Mouse (Mus musculus) layer of hippocampus, adult 11-12 months (tissue): Measurements from ENCODE around the gene Cidec.
A peak's percentile ranks its signal among the peaks of the same experiment; 100 is the strongest.

Experiments used
- DNase-seq: peaks from one replicate; pipeline ENCODE4 v3.0.0; 2022; ENCODE audit warnings: low spot score

Cidec gene

DNA sequence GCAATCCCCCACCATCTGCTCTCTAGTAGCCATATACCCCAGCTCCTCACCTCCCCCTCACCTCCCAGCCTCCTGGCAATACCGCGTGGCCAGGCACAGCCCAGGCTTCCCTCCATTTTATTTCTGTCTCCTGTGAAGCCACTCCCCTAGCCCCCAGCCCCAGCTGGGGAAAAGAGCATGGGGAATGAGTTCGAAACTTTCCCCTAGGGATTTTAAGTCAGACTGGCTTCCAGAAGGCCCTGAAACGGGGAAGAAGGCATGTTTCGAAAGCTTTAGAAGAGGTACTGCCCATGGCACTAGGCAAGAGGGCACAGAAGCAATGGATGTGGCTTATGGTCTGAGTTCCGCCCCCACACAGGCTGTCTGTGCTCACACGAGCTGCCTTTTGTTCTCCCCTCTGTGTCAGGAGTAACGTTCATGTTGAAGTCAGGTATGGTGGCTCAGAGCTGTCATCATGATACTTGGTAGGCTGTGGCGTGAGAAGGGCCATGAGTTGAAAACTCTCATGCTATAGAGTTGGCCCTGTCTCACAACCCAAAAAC is at the start of gene Cidec:
Gene Cidec, minus strand, starts transcription at position 97 of the 542 bp plus-strand sequence.
- DNase-seq: no peak

DNA sequence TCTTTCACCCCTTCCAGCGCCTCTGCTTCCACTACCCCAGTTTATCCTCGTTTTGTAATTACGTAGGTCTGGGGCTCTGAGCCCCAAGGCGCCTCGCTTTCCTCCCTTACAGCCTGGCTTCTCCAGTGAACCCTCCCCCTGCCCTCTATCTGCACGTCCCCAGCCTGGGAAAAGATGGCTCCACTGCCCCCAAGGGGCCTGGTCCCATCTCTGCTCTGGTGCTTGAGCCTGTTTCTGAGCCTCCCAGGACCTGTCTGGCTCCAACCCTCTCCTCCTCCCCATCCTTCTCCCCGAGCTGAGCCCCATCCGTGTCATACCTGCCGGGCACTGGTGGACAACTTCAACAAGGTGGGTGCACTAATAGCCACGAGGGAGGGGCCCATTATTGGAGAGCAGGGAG is 48.2 kb upstream of the Cidec start:
- no peak for DNase-seq

DNA sequence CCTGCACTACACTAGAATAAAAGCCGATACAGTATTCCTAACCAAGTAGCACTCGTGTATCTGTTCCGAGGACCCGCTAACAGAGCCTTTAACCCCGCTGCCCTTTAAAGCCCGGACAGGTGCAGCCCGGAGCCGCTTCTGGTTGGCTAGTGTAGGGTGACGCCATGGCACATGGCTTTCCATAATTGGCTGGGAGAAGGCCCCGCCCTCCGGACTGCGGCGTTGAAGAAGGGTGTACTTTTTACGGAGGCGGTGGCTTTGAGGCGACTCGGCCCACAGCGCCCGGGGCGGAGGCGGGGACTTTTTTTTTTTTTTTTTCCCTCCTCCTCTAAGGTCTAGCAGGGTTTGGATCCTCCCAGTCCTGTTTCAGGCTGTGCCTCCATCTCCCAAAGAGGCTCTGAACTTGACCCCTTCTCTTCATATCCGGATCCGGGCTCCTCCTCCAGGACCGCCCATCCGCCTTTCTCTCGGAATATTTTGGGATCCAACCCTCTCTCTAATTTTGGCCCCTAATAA is 47.6 kb upstream of the Cidec start, which contains the start of gene Creld1:
Gene Creld1, plus strand, starts transcription at position 198 of the 516 bp plus-strand sequence.
- DNase-seq: peak; percentile 96

GRCm38 (mm10) chr6:113482477-113483099 is 47.0 kb upstream of the Cidec start:
- peak; percentile 54 for DNase-seq

DNA sequence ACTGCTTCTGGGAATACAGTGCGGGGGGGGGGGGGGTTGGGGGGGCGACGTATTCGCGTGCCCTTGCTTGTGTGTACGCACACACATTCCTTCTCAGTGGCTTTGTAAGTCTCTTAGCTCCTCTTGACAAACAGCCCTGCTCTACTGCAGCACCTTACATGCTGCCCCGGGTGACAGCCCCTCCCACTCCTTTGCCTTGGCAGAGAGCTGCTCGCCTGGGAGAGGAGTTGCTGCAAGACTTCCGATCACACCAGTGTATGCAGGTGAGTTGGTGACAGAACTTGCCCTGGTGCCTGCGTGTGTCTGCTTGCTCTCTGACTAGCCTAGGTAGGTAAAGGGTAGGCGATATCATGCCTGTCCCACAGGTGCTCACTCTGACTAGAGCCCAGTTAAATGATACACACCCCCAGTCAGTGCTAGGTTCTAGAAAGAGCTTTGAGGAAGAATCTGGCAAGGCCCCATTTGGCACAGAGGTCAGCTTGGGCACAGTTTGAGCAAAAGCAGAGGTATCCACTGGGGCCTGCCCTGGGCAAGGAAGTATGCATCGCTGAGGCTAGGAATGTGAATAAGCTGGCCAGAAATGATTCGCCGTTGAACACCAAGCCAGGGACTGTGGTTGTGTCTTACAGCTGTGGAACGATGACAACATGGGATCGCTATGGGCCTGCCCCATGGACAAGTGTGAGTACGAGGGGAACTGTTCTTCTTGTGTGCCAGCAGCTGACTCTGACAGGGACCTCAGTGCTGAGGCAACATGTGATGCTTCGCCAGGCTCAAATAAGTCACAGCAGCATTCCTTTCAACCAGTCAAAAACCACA is 45.2 kb upstream of the Cidec start:
- no peak for DNase-seq

DNA sequence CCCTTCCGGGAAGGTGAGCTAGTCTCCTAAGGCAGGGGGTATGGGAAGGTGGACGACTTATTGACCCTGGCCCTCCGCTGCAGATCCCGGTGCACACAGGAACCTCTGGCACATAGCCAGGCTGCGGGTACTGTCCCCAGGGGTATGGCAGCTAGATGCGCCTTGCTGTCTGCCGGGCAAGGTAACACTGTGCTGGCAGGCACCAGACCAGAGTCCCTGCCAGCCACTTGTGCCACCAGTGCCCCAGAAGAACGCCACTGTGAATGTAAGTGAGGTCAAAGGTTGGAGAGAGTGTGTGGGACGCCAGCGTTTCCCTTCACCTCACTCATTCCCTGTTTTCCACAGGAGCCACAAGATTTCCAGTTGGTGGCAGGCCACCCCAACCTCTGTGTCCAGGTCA is 43.3 kb upstream of the Cidec start:
- no peak for DNase-seq

DNA sequence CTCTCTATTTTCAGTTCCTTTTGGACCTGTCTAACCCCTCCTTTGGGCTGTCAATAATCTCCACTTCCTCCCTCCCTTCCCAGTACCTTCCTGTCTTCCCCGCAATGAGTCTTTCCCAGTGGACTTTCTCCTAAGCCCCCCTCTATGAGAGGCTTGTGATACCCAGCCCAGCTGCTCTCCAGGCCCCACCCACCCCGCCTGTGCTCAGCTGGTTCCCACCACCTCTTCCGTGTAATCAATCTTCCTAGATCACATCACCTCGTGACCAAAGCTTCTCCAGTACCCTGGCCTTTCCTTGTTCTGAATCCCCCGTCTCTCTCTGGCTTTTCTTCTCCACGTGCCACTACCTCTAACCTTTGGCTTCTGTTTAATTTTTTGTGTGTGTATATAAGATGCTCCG is 41.8 kb upstream of the Cidec start:
- no peak for DNase-seq

- no peak for DNase-seq
Measured at GRCm38 (mm10) chr6:113473715-113474114, 38.2 kb upstream of the Cidec start.

GRCm38 (mm10) chr6:113473246-113473645 is 37.7 kb upstream of the Cidec start:
- DNase-seq: no peak

DNA sequence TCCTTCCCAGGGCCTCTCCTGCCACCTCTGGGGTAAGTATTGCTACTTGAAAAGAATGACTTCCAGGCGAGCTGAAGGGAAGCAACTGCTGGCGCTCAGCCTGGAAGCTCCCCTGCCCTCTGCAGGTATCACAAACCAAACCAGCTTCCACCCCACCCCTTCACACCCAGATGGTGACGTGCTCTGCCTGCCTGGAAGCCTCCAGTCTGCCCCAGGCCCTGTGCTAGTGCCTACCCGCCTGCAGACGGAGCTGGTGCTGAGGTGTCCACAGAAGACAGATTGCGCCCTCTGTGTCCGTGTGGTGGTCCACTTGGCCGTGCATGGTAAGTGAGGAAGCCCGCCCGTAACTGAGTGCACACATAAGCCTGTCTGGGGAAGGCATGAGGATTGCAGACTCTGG is 36.5 kb upstream of the Cidec start:
- DNase-seq: no peak

DNA sequence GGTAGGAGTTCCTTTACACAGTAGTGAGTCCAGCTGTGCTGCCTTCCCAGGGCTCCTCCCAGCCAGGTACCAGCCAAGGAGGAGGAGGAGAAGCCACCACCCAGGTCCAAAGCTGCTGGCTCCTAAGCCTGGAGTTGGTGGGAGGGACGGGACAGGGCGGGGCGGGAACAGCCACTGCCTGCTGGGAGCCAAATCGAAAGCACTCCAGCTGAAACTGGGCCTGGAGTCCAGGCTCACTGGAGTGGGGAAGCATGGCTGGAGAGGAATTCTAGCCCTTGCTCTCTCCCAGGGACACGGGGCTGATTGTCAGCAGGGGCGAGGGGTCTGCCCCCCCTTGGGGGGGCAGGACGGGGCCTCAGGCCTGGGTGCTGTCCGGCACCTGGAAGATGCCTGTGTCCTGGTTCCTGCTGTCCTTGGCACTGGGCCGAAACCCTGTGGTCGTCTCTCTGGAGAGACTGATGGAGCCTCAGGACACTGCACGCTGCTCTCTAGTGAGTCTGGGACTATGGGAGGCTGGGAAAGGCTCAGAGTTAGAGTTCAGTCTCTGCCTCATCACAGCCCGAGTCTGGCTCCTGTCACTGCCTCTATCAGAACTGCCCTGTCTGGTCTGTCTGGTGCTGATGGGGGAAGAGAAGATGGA is 35.9 kb upstream of the Cidec start, which contains the start of gene Il17rc:
Gene Il17rc, plus strand, starts transcription at position 131 of the 640 bp plus-strand sequence.
- DNase-seq: no peak

GRCm38 (mm10) chr6:113469432-113469831 is 33.9 kb upstream of the Cidec start:
- peak; percentile 73 for DNase-seq

- peak; percentile 73 for DNase-seq
Measured at GRCm38 (mm10) chr6:113469021-113469420, 33.5 kb upstream of the Cidec start.

DNA sequence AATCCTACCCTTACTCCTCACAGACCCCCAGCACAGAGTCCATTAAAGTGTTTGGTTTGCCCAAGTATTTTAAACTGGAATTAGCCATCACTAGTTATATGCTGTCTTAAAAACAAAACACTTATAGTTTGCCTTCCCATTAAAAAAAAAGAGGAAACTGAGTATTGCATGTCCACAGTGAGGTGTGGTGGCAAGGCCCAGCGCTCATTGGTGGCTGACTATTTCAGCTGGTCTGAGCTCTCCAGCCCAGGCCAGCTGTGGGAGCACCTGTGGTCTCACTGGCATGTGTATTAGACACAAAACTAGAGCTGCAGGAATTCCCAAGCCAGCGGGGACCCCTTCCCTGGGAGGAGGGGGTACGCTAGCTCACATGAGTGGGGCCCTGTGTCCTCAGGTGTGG is 33.0 kb upstream of the Cidec start:
- DNase-seq: no peak

GRCm38 (mm10) chr6:113465602-113466001 is 30.0 kb upstream of the Cidec start:
- no peak for DNase-seq

- no peak for DNase-seq
Measured at GRCm38 (mm10) chr6:113464040-113464439, 28.5 kb upstream of the Cidec start.

DNA sequence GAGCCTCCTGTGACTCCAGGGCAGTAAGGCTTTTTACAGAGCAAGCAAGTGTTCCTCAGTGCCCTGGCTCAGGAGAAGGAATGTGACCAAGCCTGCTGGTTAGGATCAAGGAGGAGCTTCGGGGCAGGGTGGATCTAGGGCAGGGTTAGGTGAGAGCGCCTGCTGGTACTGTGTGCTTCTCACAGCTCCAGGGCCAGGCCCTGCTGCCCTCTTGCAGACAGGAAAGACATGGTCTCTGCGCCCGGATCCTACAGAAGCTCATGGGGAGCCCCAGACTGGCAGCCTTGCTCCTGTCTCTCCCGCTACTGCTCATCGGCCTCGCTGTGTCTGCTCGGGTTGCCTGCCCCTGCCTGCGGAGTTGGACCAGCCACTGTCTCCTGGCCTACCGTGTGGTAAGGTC is 23.1 kb upstream of the Cidec start:
- no peak for DNase-seq

GRCm38 (mm10) chr6:113457952-113458534 is 22.5 kb upstream of the Cidec start, which contains the start of gene Il17re:
Il17re (plus strand) TSS chr6:113458484.
- no peak for DNase-seq

DNA sequence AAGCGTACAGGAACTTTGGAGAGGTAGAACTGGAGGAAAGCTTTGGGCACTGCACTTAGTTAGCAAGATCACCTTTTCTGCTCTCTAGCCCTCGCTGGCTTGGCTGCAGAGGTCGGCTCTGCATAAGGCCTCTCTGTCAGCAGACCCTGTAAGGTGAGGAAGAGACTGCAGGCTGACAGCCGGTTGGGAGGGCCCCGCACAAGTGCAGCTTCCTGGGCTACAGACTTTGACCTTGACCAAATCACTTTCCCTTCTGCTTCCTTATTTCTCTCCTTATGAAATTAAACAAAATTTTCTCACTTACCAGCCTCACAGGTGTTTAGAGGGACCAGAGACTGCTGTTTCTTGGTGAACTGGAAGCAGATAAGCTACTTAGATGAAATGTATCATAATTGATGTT is 19.4 kb upstream of the Cidec start:
- no peak for DNase-seq

DNA sequence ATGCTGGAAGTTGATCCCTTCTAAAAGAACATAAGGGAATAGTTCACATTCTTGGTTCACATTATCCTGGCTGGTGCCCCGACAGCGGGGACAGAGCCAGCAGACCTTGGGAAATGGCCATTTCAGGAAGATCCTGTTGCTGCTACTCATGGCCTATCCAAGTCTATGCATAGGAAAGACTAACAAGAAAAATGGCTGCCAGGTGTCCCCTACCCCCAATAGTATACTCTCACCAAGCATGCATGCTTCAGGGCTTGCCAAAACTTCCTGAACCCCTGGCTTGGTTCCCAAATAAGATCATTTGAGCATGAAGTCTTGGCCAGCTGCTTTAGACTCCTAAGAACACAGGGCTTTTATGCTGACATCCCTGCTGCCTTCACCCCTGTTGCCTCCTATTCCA is 16.3 kb upstream of the Cidec start:
- no peak for DNase-seq

GRCm38 (mm10) chr6:113447639-113448038 is 12.1 kb upstream of the Cidec start:
- no peak for DNase-seq
